Mouse (Mus musculus) hindbrain, embryonic 15.5 days (tissue): ENCODE measurements around the gene Tgm4. TPM values are rescaled to one million over a fixed set of nuclear protein-coding genes. Genes with fewer than 3 reads are reported as not detected.

Experiments
- ATAC-seq: fragments of 200-750 bp; cut with Nextera tagmentation; 2 replicates; pipeline ENCODE4 v1.8.0; 2017; ENCODE audit warnings: low read depth, moderate number of reproducible peaks, moderate TSS enrichment; ENCODE audit not compliant: low FRiP score
- H3K27ac ChIP-seq: fragments of 300-500 bp; sonication (generic); replicated peaks from 2 replicates; pipeline ENCODE4 v1.5.1; 2015; ENCODE audit warnings: mild to moderate bottlenecking, inconsistent platforms
- H3K27me3 ChIP-seq: fragments of 300-500 bp; sonication (generic); 2 replicates; pipeline ENCODE4 v1.6.1; 2015; ENCODE audit warnings: control low read depth, inconsistent platforms
- H3K36me3 ChIP-seq: fragments of 300-500 bp; sonication (generic); 2 replicates; pipeline ENCODE4 v1.6.1; 2015; ENCODE audit warnings: control low read depth, inconsistent platforms
- H3K4me1 ChIP-seq: fragments of 300-500 bp; sonication (generic); replicated peaks from 2 replicates; pipeline ENCODE4 v1.6.1; 2015; ENCODE audit warnings: control low read depth, inconsistent platforms
- H3K4me2 ChIP-seq: fragments of 300-500 bp; sonication (generic); 2 replicates; pipeline ENCODE4 v1.6.1; 2015; ENCODE audit warnings: moderate library complexity, mild to moderate bottlenecking, inconsistent platforms
- H3K4me3 ChIP-seq: fragments of 300-500 bp; sonication (generic); 2 replicates; pipeline ENCODE4 v1.5.1; 2015; ENCODE audit warnings: mild to moderate bottlenecking, inconsistent platforms
- H3K9ac ChIP-seq: fragments of 300-500 bp; sonication (generic); 2 replicates; pipeline ENCODE4 v1.6.1; 2015; ENCODE audit warnings: inconsistent platforms
- H3K9me3 ChIP-seq: fragments of 300-500 bp; sonication (generic); 2 replicates; pipeline ENCODE4 v1.6.1; 2016; ENCODE audit warnings: control low read depth, inconsistent platforms
- WGBS: fragments of 180-500 bp; shearing (Covaris S2); methylation state at CpG from one replicate; pipeline ENCODE4 v1.1.7; 2015; 5-methylcytosine and 5-hydroxymethylcytosine counted together
- polyA plus RNA-seq: library from polyadenylated mRNA; unstranded; fragments of >200 nt; fragmentation: Nextera tagmentation; extraction: Ambion mirVana; gene quantifications from 2 replicates; pipeline ENCODE4 v1.2.1, GENCODE M21; 2015

The Tgm4 gene
- polyA plus RNA-seq, 1 experiment from 2014 or later: 0.53 TPM

- no peak overlapping the region for H3K4me3 ChIP-seq
- no peaks in the 10 kb centered on the region for H3K36me3 ChIP-seq
- WGBS: 90% methylated on average over 3 of the region's 3 CpGs
- H3K9me3 ChIP-seq: no peaks in the 10 kb centered on the region
- no peak overlapping the region for H3K4me2 ChIP-seq
- no peak for ATAC-seq
- no peaks in the 10 kb centered on the region for H3K4me1 ChIP-seq
- no peaks in the 10 kb centered on the region for H3K27me3 ChIP-seq
- H3K27ac ChIP-seq: no peak overlapping the region
- H3K9ac ChIP-seq: no peak overlapping the region
Measured at GRCm38 (mm10) chr9:123060172-123060571, 25.6 kb downstream of the Tgm4 start.

- 94% methylated on average over 5 of the region's 5 CpGs for WGBS
- Histone ChIP-seq H3K36me3 (peaks cover 24% of the 10 kb centered on the region), H3K4me2 (no peak overlapping the region), H3K27ac (no peak overlapping the region), H3K4me1 (no peaks in the 10 kb centered on the region), H3K4me3 (no peak overlapping the region), H3K9ac (no peak overlapping the region), H3K9me3 (no peaks in the 10 kb centered on the region), H3K27me3 (no peaks in the 10 kb centered on the region)
- ATAC-seq: no peak
Measured at GRCm38 (mm10) chr9:123079149-123079548, 44.6 kb downstream of the Tgm4 start.

- Histone ChIP-seq H3K9me3 (no peaks in the 10 kb centered on the region), H3K9ac (no peak overlapping the region), H3K4me1 (no peaks in the 10 kb centered on the region), H3K27me3 (no peaks in the 10 kb centered on the region), H3K4me2 (no peak overlapping the region), H3K4me3 (no peak overlapping the region), H3K36me3 (peaks cover 28% of the 10 kb centered on the region), H3K27ac (no peak overlapping the region)
- WGBS: 97% methylated on average over 7 of the region's 7 CpGs
- no peak for ATAC-seq
Measured at GRCm38 (mm10) chr9:123080355-123080754, 45.8 kb downstream of the Tgm4 start.

GRCm38 (mm10) chr9:123080796-123081195 lies 46.3 kb downstream of the Tgm4 start:
- Histone ChIP-seq H3K9ac (no peak overlapping the region), H3K36me3 (peaks cover 28% of the 10 kb centered on the region), H3K4me2 (no peak overlapping the region), H3K4me1 (no peaks in the 10 kb centered on the region), H3K4me3 (no peak overlapping the region), H3K9me3 (no peaks in the 10 kb centered on the region), H3K27ac (no peak overlapping the region), H3K27me3 (no peaks in the 10 kb centered on the region)
- 77% methylated on average over 1 of the region's 1 CpGs for WGBS
- ATAC-seq: no peak

GRCm38 (mm10) chr9:123085373-123085772 lies 50.8 kb downstream of the Tgm4 start:
- H3K4me2 ChIP-seq: no peak overlapping the region
- no peak overlapping the region for H3K27ac ChIP-seq
- peaks cover 39% of the 10 kb centered on the region for H3K36me3 ChIP-seq
- no peak for ATAC-seq
- 89% methylated on average over 1 of the region's 1 CpGs for WGBS
- H3K9me3 ChIP-seq: no peaks in the 10 kb centered on the region
- no peak overlapping the region for H3K9ac ChIP-seq
- H3K4me3 ChIP-seq: no peak overlapping the region
- H3K4me1 ChIP-seq: no peaks in the 10 kb centered on the region
- no peaks in the 10 kb centered on the region for H3K27me3 ChIP-seq

- no peak overlapping the region for H3K9ac ChIP-seq
- WGBS: 84% methylated on average over 3 of the region's 3 CpGs
- peaks cover 39% of the 10 kb centered on the region for H3K36me3 ChIP-seq
- H3K9me3 ChIP-seq: no peaks in the 10 kb centered on the region
- no peaks in the 10 kb centered on the region for H3K27me3 ChIP-seq
- no peak overlapping the region for H3K27ac ChIP-seq
- H3K4me1 ChIP-seq: no peaks in the 10 kb centered on the region
- no peak overlapping the region for H3K4me3 ChIP-seq
- H3K4me2 ChIP-seq: no peak overlapping the region
- ATAC-seq: no peak
Measured at GRCm38 (mm10) chr9:123087558-123087957, 53.0 kb downstream of the Tgm4 start.

GRCm38 (mm10) chr9:123090844-123091243 lies 56.3 kb downstream of the Tgm4 start:
- Histone ChIP-seq H3K9me3 (no peaks in the 10 kb centered on the region), H3K4me3 (no peak overlapping the region), H3K27me3 (no peaks in the 10 kb centered on the region), H3K4me1 (no peaks in the 10 kb centered on the region), H3K4me2 (no peak overlapping the region), H3K9ac (no peak overlapping the region), H3K27ac (no peak overlapping the region), H3K36me3 (peaks cover 39% of the 10 kb centered on the region)
- WGBS: 94% methylated on average over 4 of the region's 4 CpGs
- no peak for ATAC-seq

- H3K27me3 ChIP-seq: no peaks in the 10 kb centered on the region
- H3K27ac ChIP-seq: no peak overlapping the region
- ATAC-seq: no peak
- H3K9me3 ChIP-seq: no peaks in the 10 kb centered on the region
- 95% methylated on average over 16 of the region's 16 CpGs for WGBS
- H3K4me2 ChIP-seq: no peak overlapping the region
- no peak overlapping the region for H3K4me3 ChIP-seq
- H3K9ac ChIP-seq: no peak overlapping the region
- no peaks in the 10 kb centered on the region for H3K4me1 ChIP-seq
- H3K36me3 ChIP-seq: peaks cover 44% of the 10 kb centered on the region
Measured at GRCm38 (mm10) chr9:123099631-123100455, 65.3 kb downstream of the Tgm4 start.

- Histone ChIP-seq H3K4me1 (no peaks in the 10 kb centered on the region), H3K27me3 (no peaks in the 10 kb centered on the region), H3K4me3 (no peak overlapping the region), H3K36me3 (peaks cover 14% of the 10 kb centered on the region), H3K9ac (no peak overlapping the region), H3K9me3 (no peaks in the 10 kb centered on the region), H3K27ac (no peak overlapping the region), H3K4me2 (no peak overlapping the region)
- ATAC-seq: no peak
Measured at GRCm38 (mm10) chr9:123103425-123103824, 68.9 kb downstream of the Tgm4 start.

GRCm38 (mm10) chr9:123104362-123104761 lies 69.8 kb downstream of the Tgm4 start:
- Histone ChIP-seq H3K4me2 (no peak overlapping the region), H3K9ac (no peak overlapping the region), H3K4me1 (no peaks in the 10 kb centered on the region), H3K4me3 (no peak overlapping the region), H3K27ac (no peak overlapping the region), H3K9me3 (no peaks in the 10 kb centered on the region), H3K36me3 (peaks cover 8% of the 10 kb centered on the region; the same call in 1 of the 2 replicates), H3K27me3 (no peaks in the 10 kb centered on the region)
- ATAC-seq: no peak

- Histone ChIP-seq H3K4me1 (peaks cover 11% of the 10 kb centered on the region), H3K4me3 (no peak overlapping the region), H3K36me3 (no peaks in the 10 kb centered on the region; the same call in 1 of the 2 replicates), H3K4me2 (no peak overlapping the region), H3K27ac (no peak overlapping the region), H3K9me3 (no peaks in the 10 kb centered on the region), H3K27me3 (no peaks in the 10 kb centered on the region), H3K9ac (no peak overlapping the region)
- ATAC-seq: no peak
- WGBS: 93% methylated on average over 4 of the region's 4 CpGs
Measured at GRCm38 (mm10) chr9:123107186-123107585, 72.7 kb downstream of the Tgm4 start.

- 94% methylated on average over 7 of the region's 7 CpGs for WGBS
- no peak for ATAC-seq
Measured at GRCm38 (mm10) chr9:123109188-123109587, 74.7 kb downstream of the Tgm4 start.

More at GRCm38 (mm10) chr9:123109188-123109587, 74.7 kb downstream of the Tgm4 start:
- Histone ChIP-seq H3K4me1 (peaks cover 20% of the 10 kb centered on the region), H3K4me3 (no peak overlapping the region), H3K36me3 (no peaks in the 10 kb centered on the region; the same call in 1 of the 2 replicates), H3K9me3 (no peaks in the 10 kb centered on the region), H3K27me3 (no peaks in the 10 kb centered on the region), H3K27ac (no peak overlapping the region), H3K9ac (no peak overlapping the region), H3K4me2 (no peak overlapping the region)
